Mouse (Mus musculus) small intestine, adult 2 months (tissue): ENCODE data around the gene Cacna2d3. TPM values are rescaled to one million over a fixed set of nuclear protein-coding genes. Genes with fewer than 3 reads are reported as not detected.

ENCODE experiments used
- H3K27ac ChIP-seq: fragments of 200-500 bp; 2 replicates; pipeline ENCODE4 v1.5.1; 2012; ENCODE audit warnings: low read depth, low read length, control low read depth, inconsistent platforms; ENCODE audit not compliant: insufficient read depth
- H3K27me3 ChIP-seq: fragments of 200-500 bp; 2 replicates; pipeline ENCODE4 v1.6.1; 2012; ENCODE audit warnings: mild to moderate bottlenecking, moderate library complexity, low read length, inconsistent platforms; ENCODE audit not compliant: control insufficient read depth, insufficient read depth
- H3K36me3 ChIP-seq: fragments of 200-500 bp; 2 replicates; pipeline ENCODE4 v1.6.1; 2012; ENCODE audit warnings: mild to moderate bottlenecking, low read length, control low read depth, inconsistent platforms; ENCODE audit not compliant: control insufficient read depth, insufficient read depth
- H3K4me1 ChIP-seq: fragments of 200-500 bp; 2 replicates; pipeline ENCODE4 v1.6.1; 2012; ENCODE audit warnings: low read length, inconsistent platforms, mixed read lengths; ENCODE audit not compliant: control insufficient read depth, insufficient read depth, insufficient read length
- H3K4me3 ChIP-seq: fragments of 200-500 bp; 2 replicates; pipeline ENCODE4 v1.5.1; 2012; ENCODE audit warnings: low read depth, mild to moderate bottlenecking, control low read depth, inconsistent platforms, low read length, moderate library complexity
- CTCF ChIP-seq: fragments of 200-500 bp; IDR thresholded peaks from 2 replicates; pipeline ENCODE4 v1.5.1; 2012; ENCODE audit warnings: low read depth, mild to moderate bottlenecking, control low read depth, inconsistent platforms, low read length, moderate library complexity, mixed read lengths; ENCODE audit not compliant: insufficient replicate concordance, insufficient read length; ENCODE audit errors: extremely low read depth
- POLR2A ChIP-seq: fragments of 200-500 bp; IDR thresholded peaks from 2 replicates; pipeline ENCODE4 v1.6.1; 2012; ENCODE audit warnings: low read depth, mild to moderate bottlenecking, control low read depth, inconsistent platforms, low read length, moderate library complexity
- WGBS: fragments of 180-500 bp; shearing (Covaris S2); methylation state at CpG from one replicate; pipeline ENCODE4 v1.1.7; 2018; 5-methylcytosine and 5-hydroxymethylcytosine counted together
- polyA plus RNA-seq: library from polyadenylated mRNA; depleted of rRNA; stranded (reverse); fragments of >200 nt; gene quantifications from 2 replicates; pipeline ENCODE4 v1.2.3, GENCODE M21; 2012

Cacna2d3 gene
- polyA plus RNA-seq, 1 experiment, result 0.27 TPM

DNA sequence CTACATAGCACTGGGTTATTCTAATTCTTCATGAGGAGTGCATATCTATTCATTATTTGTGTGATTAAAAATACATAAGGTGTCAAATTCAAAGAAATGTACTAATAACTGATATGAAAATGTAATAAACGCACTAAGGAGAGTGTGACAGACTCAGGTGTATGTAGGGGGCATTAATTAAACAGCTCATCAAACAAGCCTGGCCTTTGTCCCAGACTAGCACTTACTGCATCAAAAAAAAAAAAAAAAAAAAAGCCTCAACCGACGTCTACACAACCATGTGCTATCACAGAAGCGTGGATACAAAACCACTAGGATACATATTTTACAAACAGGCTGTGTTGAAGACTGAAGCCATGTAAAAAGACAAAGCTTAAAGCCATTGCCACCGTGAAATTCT, 169.2 kb downstream of the Cacna2d3 start:
- TF ChIP-seq POLR2A, result no peak
- TF ChIP-seq CTCF, result no peak
- H3K4me3 ChIP-seq, result no peak overlapping the region
- H3K4me1 ChIP-seq, result no peaks in the 10 kb centered on the region
- no peak overlapping the region for H3K27ac ChIP-seq
- no peaks in the 10 kb centered on the region for H3K27me3 ChIP-seq
- H3K36me3 ChIP-seq, result no peaks in the 10 kb centered on the region
- 78% methylated on average over 5 of the region's 5 CpGs for WGBS

- 73% methylated on average over 5 of the region's 5 CpGs for WGBS
- no peak for TF ChIP-seq CTCF
- H3K27ac ChIP-seq, result no peak overlapping the region
- H3K4me3 ChIP-seq, result no peak overlapping the region
- H3K4me1 ChIP-seq, result no peaks in the 10 kb centered on the region
- H3K27me3 ChIP-seq, result no peaks in the 10 kb centered on the region
- no peaks in the 10 kb centered on the region for H3K36me3 ChIP-seq
Measured at GRCm38 (mm10) chr14:29548646-29549045, 173.0 kb downstream of the Cacna2d3 start.

DNA sequence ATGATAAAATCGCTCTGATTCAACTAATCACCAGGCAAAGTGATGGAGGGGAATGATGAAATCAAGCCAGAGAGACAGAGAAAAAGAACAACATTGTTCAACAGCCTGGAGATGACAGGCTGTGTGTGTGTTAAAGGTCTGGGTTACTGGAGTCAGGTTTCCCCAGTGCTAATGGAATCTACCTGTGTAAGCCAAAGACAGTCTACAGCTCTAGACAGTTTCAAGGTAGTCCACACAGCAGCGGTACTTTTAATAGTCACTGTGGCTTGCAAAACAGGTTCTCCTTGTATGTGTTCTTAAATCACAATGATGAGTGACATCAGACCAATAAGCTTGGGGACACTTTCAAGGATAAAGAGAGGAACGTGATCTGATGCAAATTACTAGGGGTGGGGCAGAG, 191.1 kb downstream of the Cacna2d3 start:
- Histone ChIP-seq H3K4me3 (no peak overlapping the region), H3K4me1 (no peaks in the 10 kb centered on the region), H3K27me3 (no peaks in the 10 kb centered on the region), H3K27ac (no peak overlapping the region), H3K36me3 (no peaks in the 10 kb centered on the region)
- no peak for TF ChIP-seq CTCF
- no peak for TF ChIP-seq POLR2A
- WGBS, result 48% methylated on average over 3 of the region's 3 CpGs

DNA sequence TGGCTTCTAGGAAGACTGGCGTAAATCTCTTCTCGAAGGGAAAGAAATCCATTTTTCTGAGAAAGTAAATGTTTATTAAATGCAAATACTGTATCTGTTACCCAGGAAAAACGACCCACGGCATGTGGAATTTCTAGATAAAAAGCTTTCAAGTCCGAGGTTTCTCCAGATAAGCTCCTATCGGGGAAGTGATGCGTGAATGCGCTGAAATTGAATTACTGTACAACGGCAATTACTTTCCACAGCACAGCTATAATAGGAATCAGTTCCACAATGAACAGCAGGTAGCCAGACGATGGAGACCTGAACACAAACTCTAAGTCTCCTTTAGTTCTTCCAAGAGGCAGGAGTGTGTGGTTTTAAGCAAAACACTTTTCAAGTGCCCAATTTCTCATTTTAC, 193.0 kb downstream of the Cacna2d3 start:
- Histone ChIP-seq H3K27me3 (no peaks in the 10 kb centered on the region), H3K36me3 (no peaks in the 10 kb centered on the region), H3K4me1 (no peaks in the 10 kb centered on the region), H3K27ac (no peak overlapping the region), H3K4me3 (no peak overlapping the region)
- TF ChIP-seq POLR2A (no peak), CTCF (no peak)
- WGBS, result 55% methylated on average over 10 of the region's 10 CpGs

DNA sequence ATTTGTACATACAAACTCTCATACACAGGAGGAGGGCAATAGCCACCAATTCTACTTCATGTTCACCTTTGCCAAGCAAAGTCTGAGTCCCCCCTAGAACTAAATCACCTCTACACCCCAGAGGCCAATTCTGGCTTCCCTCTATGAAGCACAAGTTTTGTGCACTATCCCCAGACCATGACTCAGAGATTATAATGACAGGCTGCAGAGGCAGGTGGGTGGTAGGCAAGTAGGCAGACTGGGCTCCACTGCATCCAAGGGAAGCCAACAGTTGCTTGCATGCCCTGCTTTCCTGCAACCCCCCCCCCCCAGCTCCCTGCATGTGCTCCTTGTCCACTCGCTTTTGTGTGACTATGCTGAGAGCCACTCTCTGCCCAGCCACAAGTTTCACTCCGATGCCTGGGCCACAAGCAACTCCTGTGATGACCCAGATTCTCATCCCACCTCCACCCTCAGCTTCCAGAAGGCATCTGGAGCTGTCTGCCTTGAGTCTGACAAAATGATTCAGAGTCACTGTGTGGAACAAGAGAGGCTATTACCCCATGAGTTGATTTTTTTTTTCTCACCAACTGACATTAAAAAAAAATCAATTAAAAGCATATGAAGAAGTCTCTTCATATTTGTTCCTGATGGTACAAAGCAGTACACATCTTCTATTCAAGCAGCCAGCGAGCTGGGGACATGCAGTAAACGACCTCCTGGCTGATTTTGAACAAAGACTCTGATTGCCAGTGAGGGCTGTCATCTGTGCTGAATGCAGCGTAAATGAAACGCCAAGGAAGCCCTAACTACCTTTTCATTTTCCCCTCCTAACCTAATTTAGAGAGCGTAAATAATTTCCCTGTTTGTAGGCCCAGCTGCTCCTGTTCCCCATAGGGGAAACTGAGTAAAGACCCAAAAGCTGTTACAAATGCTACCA, 201.7 kb downstream of the Cacna2d3 start:
- no peak for TF ChIP-seq CTCF
- no peak for TF ChIP-seq POLR2A
- Histone ChIP-seq H3K4me1 (no peaks in the 10 kb centered on the region), H3K27ac (no peak overlapping the region), H3K4me3 (no peak overlapping the region), H3K27me3 (no peaks in the 10 kb centered on the region), H3K36me3 (no peaks in the 10 kb centered on the region)
- 64% methylated on average over 7 of the region's 7 CpGs for WGBS

DNA sequence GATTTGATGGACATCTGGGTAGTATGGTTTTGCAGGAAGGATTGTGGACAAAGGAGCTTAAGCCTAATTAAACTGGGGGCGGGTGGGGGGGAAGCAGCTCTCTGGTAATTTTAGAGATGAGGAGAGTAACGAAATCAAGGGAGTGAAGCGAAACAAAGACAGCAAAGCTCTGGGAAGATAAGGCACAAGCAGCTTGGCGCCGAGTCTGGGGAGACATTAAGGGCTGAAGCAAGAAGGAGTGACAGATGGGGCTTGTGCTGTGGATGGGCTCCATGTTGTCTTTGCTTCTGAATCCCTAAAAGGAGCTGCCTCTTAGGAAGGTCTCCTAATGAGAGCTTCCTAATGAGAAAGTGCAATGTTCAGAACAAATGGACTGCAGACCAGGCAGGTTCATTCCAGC, 219.0 kb downstream of the Cacna2d3 start:
- TF ChIP-seq POLR2A (no peak), CTCF (no peak)
- H3K27ac ChIP-seq, result no peak overlapping the region
- no peak overlapping the region for H3K4me3 ChIP-seq
- no peaks in the 10 kb centered on the region for H3K4me1 ChIP-seq
- H3K27me3 ChIP-seq, result no peaks in the 10 kb centered on the region
- H3K36me3 ChIP-seq, result no peaks in the 10 kb centered on the region
- WGBS, result 61% methylated on average over 5 of the region's 5 CpGs

GRCm38 (mm10) chr14:29498546-29499290, 222.9 kb downstream of the Cacna2d3 start:
- WGBS, result 20% methylated on average over 8 of the region's 8 CpGs
- Histone ChIP-seq H3K36me3 (no peaks in the 10 kb centered on the region), H3K27ac (no peak overlapping the region)

More at GRCm38 (mm10) chr14:29498546-29499290, 222.9 kb downstream of the Cacna2d3 start:
- Histone ChIP-seq H3K27me3 (no peaks in the 10 kb centered on the region), H3K4me1 (no peaks in the 10 kb centered on the region), H3K4me3 (no peak overlapping the region)
- TF ChIP-seq POLR2A (no peak), CTCF (no peak)
